Mouse (Mus musculus): ENCODE results near the gene Npl. TPM values are rescaled to one million over a fixed set of nuclear protein-coding genes. Genes with fewer than 3 reads are reported as not detected.

The Npl gene
- polyA plus RNA-seq, 1 experiment from 2014 or later = 16.6 TPM

GRCm38 (mm10) chr1:153564701-153565100 lies 14.9 kb upstream of the Npl start:
- Histone ChIP-seq H3K4me1 (no peaks in the 10 kb centered on the region), H3K36me3 (no peaks in the 10 kb centered on the region), H3K4me3 (replicated peaks) (no peak overlapping the region), H3K9me3 (no peaks in the 10 kb centered on the region), H3K9ac (no peak overlapping the region), H3K27ac (no peak overlapping the region), H3K4me2 (no peak overlapping the region), H3K27me3 (replicated peaks) (no peaks in the 10 kb centered on the region)
- 73% methylated on average over 7 of the region's 7 CpGs for WGBS
- ATAC-seq (ENCODE audit: insufficient read depth, low FRiP score, low read depth) = no peak

DNA sequence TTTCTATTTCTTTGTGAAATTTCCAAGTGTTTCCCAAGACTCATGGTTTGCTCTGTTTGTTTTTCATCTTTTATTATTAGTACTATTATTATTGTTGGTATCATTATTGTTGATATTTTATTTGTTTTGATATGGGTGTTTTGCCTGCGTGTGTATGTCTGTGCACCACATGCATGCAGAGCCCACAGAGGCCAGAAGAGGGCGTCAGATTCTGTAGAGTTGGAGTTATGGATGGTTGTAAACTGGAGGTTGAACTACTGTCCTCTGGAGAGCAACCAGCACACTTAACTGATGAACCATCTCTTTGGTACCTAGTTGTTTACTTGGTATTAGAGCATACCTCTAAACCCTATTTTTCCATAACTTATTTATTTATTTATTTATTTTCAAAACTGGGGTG lies 13.8 kb upstream of the Npl start:
- Histone ChIP-seq H3K4me1 (no peaks in the 10 kb centered on the region), H3K4me2 (no peak overlapping the region), H3K36me3 (no peaks in the 10 kb centered on the region), H3K9me3 (no peaks in the 10 kb centered on the region), H3K27ac (no peak overlapping the region), H3K4me3 (replicated peaks) (no peak overlapping the region), H3K9ac (no peak overlapping the region), H3K27me3 (replicated peaks) (no peaks in the 10 kb centered on the region)
- no peak for ATAC-seq (ENCODE audit: insufficient read depth, low FRiP score, low read depth)
- WGBS = 50% methylated on average over 2 of the region's 2 CpGs

GRCm38 (mm10) chr1:153560805-153561204 lies 11.0 kb upstream of the Npl start:
- Histone ChIP-seq H3K9me3 (no peaks in the 10 kb centered on the region), H3K4me1 (no peaks in the 10 kb centered on the region), H3K4me2 (no peak overlapping the region), H3K4me3 (replicated peaks) (no peak overlapping the region), H3K27me3 (replicated peaks) (no peaks in the 10 kb centered on the region), H3K9ac (no peak overlapping the region), H3K27ac (no peak overlapping the region), H3K36me3 (no peaks in the 10 kb centered on the region)
- 66% methylated on average over 6 of the region's 6 CpGs for WGBS
- no peak for ATAC-seq (ENCODE audit: insufficient read depth, low FRiP score, low read depth)

GRCm38 (mm10) chr1:153559701-153560100 lies 9.9 kb upstream of the Npl start:
- no peak overlapping the region for H3K4me2 ChIP-seq
- 64% methylated on average over 7 of the region's 7 CpGs for WGBS
- no peak for ATAC-seq (ENCODE audit: insufficient read depth, low FRiP score, low read depth)
- H3K27me3 ChIP-seq (replicated peaks) = no peaks in the 10 kb centered on the region
- no peak overlapping the region for H3K4me3 ChIP-seq (replicated peaks)
- no peaks in the 10 kb centered on the region for H3K36me3 ChIP-seq
- H3K27ac ChIP-seq = no peak overlapping the region
- no peak overlapping the region for H3K9ac ChIP-seq
- no peaks in the 10 kb centered on the region for H3K9me3 ChIP-seq
- H3K4me1 ChIP-seq = no peaks in the 10 kb centered on the region

DNA sequence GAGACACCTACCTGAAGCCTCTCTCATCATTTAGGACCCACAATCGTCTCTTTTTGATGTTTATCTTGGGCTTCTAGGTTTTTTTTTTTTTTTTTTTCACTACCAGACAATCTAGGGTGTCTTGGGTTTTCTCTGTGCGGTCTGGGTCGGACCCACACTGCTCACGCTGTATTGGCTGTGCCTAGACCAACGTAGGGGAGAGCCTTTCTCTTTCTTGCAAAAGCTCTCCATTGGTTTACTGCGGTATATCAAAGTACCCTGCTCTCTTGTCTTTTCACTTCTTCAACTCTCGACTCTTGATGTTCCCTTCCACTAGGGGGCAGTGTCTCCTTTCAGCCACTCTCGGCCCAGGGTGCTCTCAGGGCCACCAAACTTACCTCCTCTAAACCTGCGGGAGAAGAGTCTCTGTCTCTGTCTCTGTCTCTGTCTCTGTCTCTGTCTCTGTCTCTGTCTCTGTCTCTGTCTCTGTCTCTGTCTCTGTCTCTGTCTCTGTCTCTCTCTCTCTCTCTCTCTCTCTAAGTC lies 9.3 kb upstream of the Npl start:
- WGBS = 27% methylated on average over 9 of the region's 9 CpGs
- ATAC-seq (ENCODE audit: insufficient read depth, low FRiP score, low read depth) = no peak
- Histone ChIP-seq H3K4me2 (no peak overlapping the region), H3K9ac (no peak overlapping the region), H3K27me3 (replicated peaks) (no peaks in the 10 kb centered on the region), H3K4me1 (no peaks in the 10 kb centered on the region), H3K9me3 (no peaks in the 10 kb centered on the region), H3K27ac (no peak overlapping the region), H3K36me3 (no peaks in the 10 kb centered on the region), H3K4me3 (replicated peaks) (no peak overlapping the region)

DNA sequence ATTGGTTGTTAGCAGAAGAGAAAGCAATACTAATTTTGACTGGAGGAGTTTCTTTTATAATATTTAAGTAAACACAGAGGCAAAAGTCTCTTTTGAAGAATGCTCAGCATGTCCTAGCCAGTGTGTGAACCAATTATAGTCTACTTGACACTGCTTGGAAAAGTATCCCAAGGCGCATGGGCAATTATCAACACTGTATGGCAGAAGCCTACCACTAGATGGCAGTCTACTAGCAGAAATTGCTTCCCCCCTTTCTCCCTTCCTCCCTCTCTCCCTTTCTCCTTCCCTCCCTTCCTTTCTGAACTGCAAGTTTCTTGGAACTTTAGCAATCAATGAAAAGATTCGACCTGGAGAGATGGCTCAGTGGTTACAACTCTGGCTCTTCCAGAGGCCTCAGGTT lies 7.1 kb upstream of the Npl start:
- no peaks in the 10 kb centered on the region for H3K9me3 ChIP-seq
- H3K4me2 ChIP-seq = no peak overlapping the region
- no peaks in the 10 kb centered on the region for H3K4me1 ChIP-seq
- 14% methylated on average over 2 of the region's 2 CpGs for WGBS
- H3K27me3 ChIP-seq (replicated peaks) = no peaks in the 10 kb centered on the region
- H3K27ac ChIP-seq = no peak overlapping the region
- H3K9ac ChIP-seq = no peak overlapping the region
- no peaks in the 10 kb centered on the region for H3K36me3 ChIP-seq
- H3K4me3 ChIP-seq (replicated peaks) = no peak overlapping the region
- peak; percentile 17; the same call in 1 of the 2 replicates for ATAC-seq (ENCODE audit: insufficient read depth, low FRiP score, low read depth)

GRCm38 (mm10) chr1:153556202-153556601 lies 6.4 kb upstream of the Npl start:
- H3K9me3 ChIP-seq = no peaks in the 10 kb centered on the region
- H3K4me2 ChIP-seq = no peak overlapping the region
- no peaks in the 10 kb centered on the region for H3K27me3 ChIP-seq (replicated peaks)
- ATAC-seq (ENCODE audit: insufficient read depth, low FRiP score, low read depth) = no peak
- H3K27ac ChIP-seq = no peak overlapping the region
- 79% methylated on average over 4 of the region's 4 CpGs for WGBS
- no peak overlapping the region for H3K9ac ChIP-seq
- H3K4me1 ChIP-seq = no peaks in the 10 kb centered on the region
- no peak overlapping the region for H3K4me3 ChIP-seq (replicated peaks)
- no peaks in the 10 kb centered on the region for H3K36me3 ChIP-seq

GRCm38 (mm10) chr1:153550814-153551213 lies 969 bp upstream of the Npl start:
- no peak for ATAC-seq (ENCODE audit: insufficient read depth, low FRiP score, low read depth)
- H3K9me3 ChIP-seq = no peaks in the 10 kb centered on the region
- no peak overlapping the region for H3K4me3 ChIP-seq (replicated peaks)
- no peaks in the 10 kb centered on the region for H3K36me3 ChIP-seq
- H3K4me1 ChIP-seq = no peaks in the 10 kb centered on the region
- H3K9ac ChIP-seq = no peak overlapping the region
- 25% methylated on average over 3 of the region's 3 CpGs for WGBS
- H3K27me3 ChIP-seq (replicated peaks) = no peaks in the 10 kb centered on the region
- no peak overlapping the region for H3K4me2 ChIP-seq
- H3K27ac ChIP-seq = no peak overlapping the region

GRCm38 (mm10) chr1:153547555-153547954 lies 2.3 kb downstream of the Npl start:
- Histone ChIP-seq H3K27ac (no peak overlapping the region), H3K36me3 (no peaks in the 10 kb centered on the region), H3K9me3 (no peaks in the 10 kb centered on the region), H3K4me3 (replicated peaks) (no peak overlapping the region), H3K4me1 (0 out of 2 replicates have a peak, but pooled peaks cover 6% of the 10 kb centered on the region), H3K4me2 (no peak overlapping the region), H3K9ac (no peak overlapping the region), H3K27me3 (replicated peaks) (no peaks in the 10 kb centered on the region)
- 71% methylated on average over 8 of the region's 8 CpGs for WGBS
- no peak for ATAC-seq (ENCODE audit: insufficient read depth, low FRiP score, low read depth)

GRCm38 (mm10) chr1:153545196-153545595 lies 4.6 kb downstream of the Npl start:
- Histone ChIP-seq H3K9me3 (no peaks in the 10 kb centered on the region), H3K4me3 (replicated peaks) (no peak overlapping the region), H3K27ac (no peak overlapping the region), H3K9ac (no peak overlapping the region), H3K36me3 (no peaks in the 10 kb centered on the region), H3K4me2 (no peak overlapping the region), H3K27me3 (replicated peaks) (no peaks in the 10 kb centered on the region), H3K4me1 (0 out of 2 replicates have a peak, but pooled peaks cover 6% of the 10 kb centered on the region)
- no peak for ATAC-seq (ENCODE audit: insufficient read depth, low FRiP score, low read depth)
- WGBS = 71% methylated on average over 2 of the region's 2 CpGs

DNA sequence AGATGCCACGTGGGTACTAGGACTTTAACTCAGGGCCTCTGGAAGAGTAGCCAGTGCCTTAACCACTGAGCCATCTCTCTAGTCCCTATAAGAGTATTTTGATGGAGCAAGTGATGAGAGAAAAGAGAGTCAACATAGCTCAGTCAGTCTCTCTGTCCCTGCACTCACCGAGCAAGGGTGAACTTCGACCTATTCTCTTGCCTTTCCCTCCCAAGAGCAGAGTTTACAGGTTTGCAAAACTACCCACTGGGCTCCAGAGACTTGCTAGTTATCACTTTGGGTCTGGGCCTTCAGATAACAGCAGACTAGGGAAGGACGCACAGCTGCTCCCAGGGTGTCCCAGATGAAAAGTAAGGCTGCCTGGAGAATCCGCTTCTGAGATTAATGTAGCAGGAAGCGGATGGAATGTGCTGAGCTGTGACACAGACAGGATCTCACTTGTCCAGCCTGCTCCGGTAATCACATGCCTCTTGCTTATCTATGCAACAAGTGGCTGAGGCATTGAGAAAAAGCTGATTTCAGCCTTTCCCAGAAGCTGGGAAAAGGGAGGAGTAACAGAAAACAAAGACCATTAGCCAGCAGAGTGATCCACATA lies 7.0 kb downstream of the Npl start:
- Histone ChIP-seq H3K4me3 (replicated peaks) (no peak overlapping the region), H3K36me3 (no peaks in the 10 kb centered on the region), H3K9ac (no peak overlapping the region), H3K27ac (no peak overlapping the region), H3K4me1 (0 out of 2 replicates have a peak, but pooled peaks cover 6% of the 10 kb centered on the region), H3K4me2 (no peak overlapping the region), H3K9me3 (no peaks in the 10 kb centered on the region), H3K27me3 (replicated peaks) (no peaks in the 10 kb centered on the region)
- 22% methylated on average over 7 of the region's 7 CpGs for WGBS
- peak; percentile 66 for ATAC-seq (ENCODE audit: insufficient read depth, low FRiP score, low read depth)

- Histone ChIP-seq H3K9me3 (no peaks in the 10 kb centered on the region), H3K27ac (no peak overlapping the region), H3K27me3 (replicated peaks) (no peaks in the 10 kb centered on the region), H3K4me3 (replicated peaks) (no peak overlapping the region), H3K36me3 (no peaks in the 10 kb centered on the region), H3K4me2 (no peak overlapping the region), H3K4me1 (0 out of 2 replicates have a peak, but pooled peaks cover 6% of the 10 kb centered on the region), H3K9ac (no peak overlapping the region)
- 63% methylated on average over 3 of the region's 3 CpGs for WGBS
- ATAC-seq (ENCODE audit: insufficient read depth, low FRiP score, low read depth) = no peak
Observed at GRCm38 (mm10) chr1:153540753-153541152, 9.1 kb downstream of the Npl start.
